Mouse (Mus musculus) kidney, adult 2 months (tissue): Measurements from ENCODE around the gene Uaca. TPM values are rescaled to one million over a fixed set of nuclear protein-coding genes. Genes with fewer than 3 reads are reported as not detected.

ENCODE experiments used
- DNase-seq: peaks from one replicate; pipeline ENCODE4 v3.0.0; 2021
- H3K27ac ChIP-seq: fragments of 200-500 bp; 2 replicates; pipeline ENCODE4 v1.5.1; 2012; ENCODE audit warnings: low read depth, low read length, control low read depth, inconsistent platforms; ENCODE audit not compliant: insufficient read depth
- H3K27me3 ChIP-seq: fragments of 200-500 bp; replicated peaks from 2 replicates; pipeline ENCODE4 v1.6.1; 2012; ENCODE audit warnings: mild to moderate bottlenecking, moderate library complexity, low read length, inconsistent platforms; ENCODE audit not compliant: control insufficient read depth, insufficient read depth
- H3K36me3 ChIP-seq: fragments of 200-500 bp; 2 replicates; pipeline ENCODE4 v1.6.1; 2012; ENCODE audit warnings: mild to moderate bottlenecking, moderate library complexity, low read length, inconsistent platforms; ENCODE audit not compliant: control insufficient read depth, insufficient read depth
- H3K4me1 ChIP-seq: fragments of 200-500 bp; 2 replicates; pipeline ENCODE4 v1.6.1; 2011; ENCODE audit warnings: low read length; ENCODE audit not compliant: control insufficient read depth, insufficient read depth
- H3K4me3 ChIP-seq: fragments of 200-500 bp; 2 replicates; pipeline ENCODE4 v1.5.1; 2011; ENCODE audit warnings: mild to moderate bottlenecking, low read depth, low read length, control low read depth; ENCODE audit not compliant: insufficient read depth
- CTCF ChIP-seq: fragments of 200-500 bp; conservative IDR thresholded peaks from 2 replicates; pipeline ENCODE4 v1.5.1; 2011; ENCODE audit warnings: low read depth, mild to moderate bottlenecking, control low read depth, low read length, moderate library complexity, mixed read lengths; ENCODE audit not compliant: insufficient read depth, insufficient read length
- POLR2A ChIP-seq: fragments of 200-500 bp; IDR thresholded peaks from one replicate; pipeline ENCODE4 v1.6.1; 2011; ENCODE audit warnings: low read depth, low read length, control low read depth
- WGBS: fragments of 180-500 bp; shearing (Covaris S2); methylation state at CpG from one replicate; pipeline ENCODE4 v1.1.7; 2018; 5-methylcytosine and 5-hydroxymethylcytosine counted together
- polyA plus RNA-seq: library from polyadenylated mRNA; depleted of rRNA; stranded (reverse); fragments of >200 nt; gene quantifications from 2 replicates; pipeline ENCODE4 v1.2.3, GENCODE M21; 2012; rRNA removed

Uaca gene
- 13.5 and 16.4 TPM in 2 replicates for polyA plus RNA-seq

GRCm38 (mm10) chr9:60794210-60794840, at the start of gene Uaca:
TSS of gene Uaca (plus strand) at chr9:60794542.
- Histone ChIP-seq H3K4me1 (peaks cover 7% of the 10 kb centered on the region; the same call in 1 of the 2 replicates), H3K4me3 (peak within 1 kb of the TSS; percentile 90), H3K27ac (peak within 1 kb of the TSS; percentile 59), H3K36me3 (no peaks in the 10 kb centered on the region), H3K27me3 (no peaks in the 10 kb centered on the region)
- TF ChIP-seq CTCF (peak; percentile 74), POLR2A (no peak)
- under 1% methylated on average over 45 of the region's 45 CpGs for WGBS
- peak; percentile 98 for DNase-seq

- H3K27ac ChIP-seq = no peak overlapping the region
- 40% methylated on average over 4 of the region's 4 CpGs for WGBS
- no peaks in the 10 kb centered on the region for H3K4me1 ChIP-seq
- no peak overlapping the region for H3K4me3 ChIP-seq
- no peaks in the 10 kb centered on the region for H3K36me3 ChIP-seq
- DNase-seq = no peak
- no peaks in the 10 kb centered on the region for H3K27me3 ChIP-seq
- TF ChIP-seq POLR2A (no peak), CTCF (no peak)
Observed at GRCm38 (mm10) chr9:60744971-60745370, 49.4 kb upstream of the Uaca start.

GRCm38 (mm10) chr9:60746561-60746960, 47.8 kb upstream of the Uaca start:
- H3K4me1 ChIP-seq = no peaks in the 10 kb centered on the region
- no peak for TF ChIP-seq POLR2A
- TF ChIP-seq CTCF = no peak
- H3K27me3 ChIP-seq = no peaks in the 10 kb centered on the region
- WGBS = 48% methylated on average over 6 of the region's 6 CpGs
- no peak for DNase-seq
- H3K36me3 ChIP-seq = no peaks in the 10 kb centered on the region
- no peak overlapping the region for H3K27ac ChIP-seq
- H3K4me3 ChIP-seq = no peak overlapping the region

GRCm38 (mm10) chr9:60747672-60748071, 46.7 kb upstream of the Uaca start:
- WGBS = 88% methylated on average over 5 of the region's 5 CpGs
- Histone ChIP-seq H3K36me3 (no peaks in the 10 kb centered on the region), H3K27ac (no peak overlapping the region), H3K27me3 (no peaks in the 10 kb centered on the region), H3K4me1 (no peaks in the 10 kb centered on the region), H3K4me3 (no peak overlapping the region)
- TF ChIP-seq CTCF (no peak), POLR2A (no peak)
- no peak for DNase-seq

DNA sequence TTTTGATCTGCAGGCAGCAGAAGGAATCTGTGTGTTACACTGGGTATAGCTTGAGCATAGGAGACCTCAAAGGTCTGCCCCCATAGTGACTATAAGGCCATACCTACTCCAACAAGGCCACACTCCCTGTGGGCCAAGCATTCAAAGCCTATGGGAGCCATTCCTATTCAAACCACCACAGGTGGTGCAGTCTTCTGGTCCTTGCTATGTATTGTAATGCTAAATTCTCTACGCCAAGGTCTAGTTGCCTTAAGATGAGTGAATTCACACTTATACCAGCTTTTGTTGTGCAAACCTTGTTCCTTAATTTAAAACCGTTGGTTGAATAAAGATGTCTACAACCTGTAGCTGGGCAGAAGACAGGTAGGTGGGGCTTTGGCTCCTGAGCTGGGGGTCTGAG, 46.2 kb upstream of the Uaca start:
- no peak for DNase-seq
- TF ChIP-seq CTCF = no peak
- no peak for TF ChIP-seq POLR2A
- 91% methylated on average over 2 of the region's 2 CpGs for WGBS

DNA sequence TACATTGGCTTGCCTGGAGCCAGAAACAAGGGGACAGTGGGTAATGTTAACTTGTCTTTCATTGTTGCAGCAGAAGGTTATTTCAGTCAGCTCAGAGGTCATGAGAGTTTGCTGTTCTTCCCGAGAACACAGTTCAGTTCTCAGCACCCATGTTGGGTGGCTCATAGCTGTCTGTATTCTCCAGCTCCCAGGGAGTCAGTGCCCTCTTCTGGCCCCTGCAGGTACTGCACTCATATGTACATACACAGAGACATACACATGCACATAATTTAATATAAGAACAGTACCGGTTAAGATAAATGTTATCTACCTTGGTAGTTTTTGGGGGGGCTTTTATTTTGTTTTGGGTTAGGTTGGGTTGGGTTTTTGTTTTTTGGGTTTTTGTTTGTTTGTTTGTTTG, 45.2 kb upstream of the Uaca start:
- TF ChIP-seq CTCF (0 out of 2 replicates have a peak, but pooled peaks have one; percentile 25), POLR2A (no peak)
- H3K4me1 ChIP-seq = no peaks in the 10 kb centered on the region
- H3K27ac ChIP-seq = no peak overlapping the region
- no peaks in the 10 kb centered on the region for H3K27me3 ChIP-seq
- no peak overlapping the region for H3K4me3 ChIP-seq
- H3K36me3 ChIP-seq = no peaks in the 10 kb centered on the region
- DNase-seq = no peak
- WGBS = 96% methylated on average over 2 of the region's 2 CpGs

More for the DNA sequence above, 46.2 kb upstream of the Uaca start:
- no peaks in the 10 kb centered on the region for H3K27me3 ChIP-seq
- no peaks in the 10 kb centered on the region for H3K36me3 ChIP-seq
- H3K27ac ChIP-seq = no peak overlapping the region
- H3K4me3 ChIP-seq = no peak overlapping the region
- H3K4me1 ChIP-seq = no peaks in the 10 kb centered on the region

DNA sequence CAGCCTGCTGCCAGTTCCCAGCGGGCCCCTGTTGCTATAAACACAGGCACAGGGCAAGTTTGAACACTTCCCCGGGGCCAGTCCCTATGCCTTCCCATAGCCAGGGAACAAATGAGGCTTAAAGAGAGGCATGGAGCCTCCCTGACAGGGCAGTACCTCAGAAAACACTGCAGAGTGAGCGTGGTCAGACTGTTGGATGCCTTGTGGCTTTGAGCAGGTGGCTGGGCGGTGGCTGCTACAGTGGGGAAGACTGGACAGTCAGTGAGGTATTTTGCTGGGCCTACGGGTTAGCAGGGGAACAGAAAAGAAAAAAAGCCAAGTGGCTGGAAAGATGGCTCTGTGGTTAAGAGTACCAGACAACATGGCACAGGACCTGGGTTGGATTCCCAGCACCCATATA, 43.2 kb upstream of the Uaca start:
- Histone ChIP-seq H3K4me3 (no peak overlapping the region), H3K36me3 (no peaks in the 10 kb centered on the region), H3K27ac (no peak overlapping the region), H3K27me3 (no peaks in the 10 kb centered on the region), H3K4me1 (no peaks in the 10 kb centered on the region)
- TF ChIP-seq CTCF (no peak), POLR2A (no peak)
- WGBS = 92% methylated on average over 5 of the region's 5 CpGs
- no peak for DNase-seq

GRCm38 (mm10) chr9:60751971-60752370, 42.4 kb upstream of the Uaca start:
- DNase-seq = no peak
- 65% methylated on average over 6 of the region's 6 CpGs for WGBS

More at GRCm38 (mm10) chr9:60751971-60752370, 42.4 kb upstream of the Uaca start:
- H3K4me1 ChIP-seq = no peaks in the 10 kb centered on the region
- TF ChIP-seq POLR2A (no peak), CTCF (no peak)
- H3K4me3 ChIP-seq = no peak overlapping the region
- no peaks in the 10 kb centered on the region for H3K36me3 ChIP-seq
- no peak overlapping the region for H3K27ac ChIP-seq
- no peaks in the 10 kb centered on the region for H3K27me3 ChIP-seq
